Mouse (Mus musculus) G1E (cell line): ENCODE measurements around the gene Tmem104.

Source experiments
- CTCF ChIP-seq: IDR thresholded peaks from 2 replicates; pipeline ENCODE4 v1.5.1; 2012; ENCODE audit warnings: low read depth, low read length, inconsistent platforms, mixed read lengths
- GATA1 ChIP-seq: IDR thresholded peaks from 2 replicates; pipeline ENCODE4 v1.6.1; 2012; ENCODE audit warnings: borderline replicate concordance, low read length, inconsistent platforms, mixed read lengths

DNA sequence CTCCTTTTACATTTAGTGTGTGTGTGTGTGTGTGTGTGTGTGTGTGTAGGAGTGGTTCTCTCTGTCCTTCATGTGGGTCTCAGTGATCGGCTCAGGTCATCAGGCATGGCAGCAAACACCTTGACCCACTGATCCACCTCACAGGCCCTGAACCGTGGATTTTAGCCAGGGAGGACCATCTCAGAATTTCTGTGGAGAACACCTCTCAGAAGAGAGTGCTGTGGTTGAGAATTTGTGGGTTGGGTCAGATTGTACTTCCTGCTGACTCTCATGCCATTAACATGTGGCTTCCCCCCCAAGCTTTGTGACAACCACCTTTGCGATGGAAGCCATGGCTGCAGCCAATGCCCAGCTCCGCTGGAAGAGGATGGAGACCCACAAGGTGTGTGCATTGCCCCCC, 13.2 kb downstream of the Tmem104 start:
- no peak for TF ChIP-seq GATA1
- TF ChIP-seq CTCF = no peak
